Mouse (Mus musculus): Measurements from ENCODE around the gene Atmin. TPM values are rescaled to one million over a fixed set of nuclear protein-coding genes. Genes with fewer than 3 reads are reported as not detected.

Atmin gene
- polyA plus RNA-seq (2017; shearing (Covaris generic)): 8.7 TPM

DNA sequence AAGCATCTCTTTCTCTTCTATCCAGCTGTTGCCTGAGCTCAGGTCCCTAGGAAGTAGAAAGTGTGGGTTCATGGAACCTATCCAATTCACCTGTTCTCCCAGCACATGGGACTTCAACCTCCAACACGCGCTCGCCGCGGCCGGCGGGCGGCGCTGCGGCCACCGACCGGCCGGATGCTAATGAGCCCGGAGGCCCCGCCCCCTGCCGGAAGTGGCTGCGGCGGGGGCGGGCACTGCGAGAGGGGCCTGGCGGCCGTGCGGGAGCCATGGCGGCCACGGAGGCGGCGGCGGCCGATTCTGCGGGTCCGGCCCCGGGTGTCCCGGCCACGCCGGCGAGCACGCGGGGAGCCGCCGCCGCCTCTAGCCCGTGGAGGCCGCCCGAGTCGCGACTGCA lies at the start of gene Atmin:
Atmin (plus strand) TSS at position 233 of the 394 bp plus-strand sequence.

GRCm38 (mm10) chr8:116921337-116922059 lies 21.7 kb upstream of the Atmin start, which contains the start of the genes Cmc2 and Cenpn:
Gene Cmc2 (minus strand): TSS chr8:116921455.
Gene Cenpn (plus strand): TSS chr8:116921730.

DNA sequence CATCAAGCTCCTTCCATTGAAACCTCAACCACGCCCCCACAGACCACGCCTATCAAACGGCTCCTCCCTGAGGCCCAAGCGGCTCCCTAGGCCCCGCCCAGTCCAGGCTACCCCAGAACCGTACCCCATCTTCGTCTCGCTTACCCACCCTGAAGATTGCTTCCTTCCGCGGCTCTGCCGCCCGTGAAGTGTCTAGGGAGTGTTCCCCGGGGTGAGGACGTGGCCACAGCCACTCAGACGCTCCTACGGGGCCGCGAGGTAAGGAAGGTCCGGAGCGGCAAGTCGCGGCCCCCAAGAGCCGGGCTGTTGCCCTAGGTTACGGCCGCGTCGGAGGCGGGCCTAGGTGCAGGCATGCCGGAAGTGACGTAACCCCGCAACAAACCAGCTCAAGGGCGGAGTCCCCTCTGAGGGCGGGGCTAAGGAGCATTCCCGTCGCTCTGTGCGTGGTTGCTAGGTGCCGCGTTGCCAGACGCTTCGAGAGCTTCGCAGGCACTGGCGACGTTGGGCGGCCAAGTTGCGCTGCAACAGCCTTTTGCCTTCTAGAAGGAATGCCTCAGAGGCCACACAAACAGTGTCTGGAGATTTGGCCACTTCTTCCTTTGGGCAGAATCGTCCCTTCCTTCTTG lies 35.6 kb downstream of the Atmin start, which contains the start of gene 1700030J22Rik:
1700030J22Rik (minus strand) TSS at position 329 of the 626 bp plus-strand sequence.

GRCm38 (mm10) chr8:116993095-116993867 lies 50.1 kb downstream of the Atmin start, which contains the start of gene Gcsh:
Gene Gcsh (minus strand): TSS chr8:116993537.

Other genes starting within 250 kb of the Atmin start
- 15.0 TPM for gene Cdyl2, start 210.4 kb upstream of the Atmin start, polyA plus RNA-seq (2017; shearing (Covaris generic))
- gene Cmc2, start 21.9 kb upstream of the Atmin start, polyA plus RNA-seq (2017; shearing (Covaris generic)): 34.7 TPM
- 4.1 TPM for gene Cenpn, start 21.7 kb upstream of the Atmin start, polyA plus RNA-seq (2017; shearing (Covaris generic))
- 0.48 TPM for gene 1700030J22Rik, start 35.6 kb downstream of the Atmin start, polyA plus RNA-seq (2017; shearing (Covaris generic))
- 32.6 TPM for gene Gcsh, start 50.1 kb downstream of the Atmin start, polyA plus RNA-seq (2017; shearing (Covaris generic))
- 0.11 TPM for gene Pkd1l2, start 139.1 kb downstream of the Atmin start, polyA plus RNA-seq (2017; shearing (Covaris generic))
- gene Bco1, start 152.5 kb downstream of the Atmin start, polyA plus RNA-seq (2017; shearing (Covaris generic)): not detected
- 1.1 TPM for gene Gan, start 214.7 kb downstream of the Atmin start, polyA plus RNA-seq (2017; shearing (Covaris generic))